Mouse (Mus musculus): Measurements from ENCODE around the gene Fgfr2.
A peak's percentile ranks its signal among the peaks of the same experiment; 100 is the strongest.

Fgfr2 gene

GRCm38 (mm10) chr7:132187456-132187855, 935.7 kb downstream of the Fgfr2 start:
- DNase-seq (ENCODE audit: low read depth, low spot score): no peak

- no peak for DNase-seq (ENCODE audit: low read depth, low spot score)
Observed at GRCm38 (mm10) chr7:132183892-132184404, 939.2 kb downstream of the Fgfr2 start.

- no peak for DNase-seq (ENCODE audit: low read depth, low spot score)
Observed at GRCm38 (mm10) chr7:132181586-132182198, 941.5 kb downstream of the Fgfr2 start.

DNA sequence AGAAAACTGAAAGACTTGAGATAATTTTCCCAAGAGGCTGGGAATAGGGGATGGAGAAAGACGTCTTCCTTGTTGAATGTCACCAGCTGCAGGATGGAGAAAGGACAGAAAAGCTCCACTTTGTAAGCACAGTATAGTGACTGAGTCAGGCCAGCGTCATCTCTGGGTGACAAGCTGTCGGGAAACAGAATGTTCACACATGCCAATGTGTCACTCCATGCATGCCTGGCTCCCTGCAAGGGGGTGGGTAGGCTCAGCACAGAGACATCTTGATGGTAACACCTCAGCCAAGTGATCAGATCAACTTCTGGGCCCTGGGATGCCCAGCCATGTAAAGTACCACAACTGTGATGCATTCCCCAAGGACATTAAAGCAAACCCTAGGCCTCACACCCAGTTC, 942.1 kb downstream of the Fgfr2 start:
- DNase-seq (ENCODE audit: low read depth, low spot score): no peak

DNA sequence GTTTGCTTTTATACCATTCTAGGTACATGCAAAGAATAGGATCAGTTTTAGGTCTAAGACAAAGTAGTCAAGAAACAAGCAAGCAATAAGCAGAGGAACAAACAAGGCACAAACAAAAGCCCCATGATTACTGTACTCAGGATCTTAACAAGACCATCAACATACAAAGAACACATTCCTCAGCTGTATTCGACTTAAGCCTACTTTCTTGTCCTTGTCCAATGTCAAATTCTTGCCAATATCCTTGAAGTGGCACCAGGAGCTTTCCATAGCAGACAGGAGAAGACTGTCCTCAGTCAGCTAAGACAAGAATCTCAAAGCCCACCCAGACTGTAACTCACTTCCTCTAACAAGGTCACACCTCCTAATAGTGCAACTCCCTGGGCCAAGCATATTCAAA, 944.1 kb downstream of the Fgfr2 start:
- DNase-seq (ENCODE audit: low read depth, low spot score): peak; percentile 64

GRCm38 (mm10) chr7:132174787-132175186, 948.4 kb downstream of the Fgfr2 start:
- DNase-seq (ENCODE audit: low read depth, low spot score): no peak

DNA sequence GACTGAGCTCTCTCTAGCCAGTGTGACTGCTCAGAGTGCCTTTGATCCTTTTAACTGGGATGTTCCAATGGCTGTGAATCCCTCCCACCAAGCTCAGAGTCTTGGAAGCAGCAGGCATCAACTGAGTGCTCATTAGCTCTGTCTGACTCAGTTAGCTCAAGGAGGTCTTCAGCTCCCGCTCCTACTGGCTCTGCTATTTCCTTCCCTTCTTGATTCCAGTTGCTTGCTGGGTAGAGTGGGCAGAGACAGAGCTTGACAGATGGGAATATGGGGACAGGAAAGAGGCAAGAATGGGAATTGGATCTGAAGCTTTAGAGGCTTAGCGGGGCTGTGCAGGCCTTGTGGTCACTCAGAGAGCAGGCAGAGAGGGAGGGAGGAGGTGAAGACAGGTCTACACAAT, 948.9 kb downstream of the Fgfr2 start:
- DNase-seq (ENCODE audit: low read depth, low spot score): no peak

GRCm38 (mm10) chr7:132172220-132172619, 950.9 kb downstream of the Fgfr2 start:
- no peak for DNase-seq (ENCODE audit: low read depth, low spot score)

DNA sequence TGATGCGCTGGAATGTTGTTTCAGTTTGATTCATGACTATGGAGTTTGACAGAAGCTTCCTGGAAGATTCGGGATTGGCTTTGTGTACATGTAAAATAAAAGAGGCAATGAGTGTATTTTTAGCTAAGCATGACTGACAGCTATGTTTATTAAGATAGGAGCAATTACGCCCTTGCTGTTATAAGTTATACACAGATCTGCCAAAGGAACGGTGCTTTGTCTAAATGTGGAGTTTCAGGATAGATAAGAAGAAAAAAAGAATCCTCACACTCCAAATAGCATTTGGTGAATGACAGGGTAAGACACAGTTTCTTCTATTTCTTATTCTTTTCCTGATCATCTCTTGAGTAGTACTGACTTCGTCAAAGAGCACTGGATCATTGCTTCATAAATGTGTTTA, 951.4 kb downstream of the Fgfr2 start:
- DNase-seq (ENCODE audit: low read depth, low spot score): no peak

- no peak for DNase-seq (ENCODE audit: low read depth, low spot score)
Observed at GRCm38 (mm10) chr7:132169419-132170169, 953.6 kb downstream of the Fgfr2 start.

GRCm38 (mm10) chr7:132167239-132167638, 955.9 kb downstream of the Fgfr2 start:
- no peak for DNase-seq (ENCODE audit: low read depth, low spot score)

- no peak for DNase-seq (ENCODE audit: low read depth, low spot score)
Observed at GRCm38 (mm10) chr7:132162254-132162653, 960.9 kb downstream of the Fgfr2 start.

DNA sequence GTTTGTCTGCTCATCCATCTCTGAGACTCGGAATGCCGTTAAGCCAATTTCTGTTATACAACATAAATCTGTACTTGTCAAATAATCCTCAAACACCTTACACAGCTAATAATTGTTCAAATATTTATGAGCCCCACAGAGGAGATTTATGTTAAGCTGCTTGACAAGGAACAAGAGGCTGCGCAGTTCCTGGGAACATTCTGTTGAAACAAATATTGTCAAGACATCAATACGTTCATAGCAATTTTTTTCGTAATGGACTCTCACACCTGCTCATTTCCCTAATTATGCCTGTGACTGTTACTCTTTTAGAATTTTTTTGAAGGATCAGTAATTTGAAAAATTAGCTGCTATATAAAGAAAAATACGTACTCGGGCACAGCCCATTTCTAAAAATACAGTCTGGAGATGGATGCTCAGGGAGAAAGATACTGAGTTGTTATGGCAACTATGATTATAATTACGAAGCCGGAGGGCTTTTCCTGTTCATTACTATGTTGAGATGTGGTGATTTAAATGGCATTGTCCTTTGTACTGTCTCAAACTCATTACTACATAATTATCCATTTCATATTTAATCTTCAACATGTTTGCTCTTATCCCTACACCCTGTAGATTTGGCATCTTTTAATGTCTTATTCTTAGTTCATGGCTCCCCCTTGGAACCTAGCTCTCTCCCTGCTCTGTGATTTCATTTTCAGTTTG, 964.7 kb downstream of the Fgfr2 start:
- DNase-seq (ENCODE audit: low read depth, low spot score): no peak

GRCm38 (mm10) chr7:132154368-132154961, 968.7 kb downstream of the Fgfr2 start, which contains the start of gene Cpxm2:
TSS of gene Cpxm2 (minus strand) at chr7:132154739.
- DNase-seq (ENCODE audit: low read depth, low spot score): no peak

DNA sequence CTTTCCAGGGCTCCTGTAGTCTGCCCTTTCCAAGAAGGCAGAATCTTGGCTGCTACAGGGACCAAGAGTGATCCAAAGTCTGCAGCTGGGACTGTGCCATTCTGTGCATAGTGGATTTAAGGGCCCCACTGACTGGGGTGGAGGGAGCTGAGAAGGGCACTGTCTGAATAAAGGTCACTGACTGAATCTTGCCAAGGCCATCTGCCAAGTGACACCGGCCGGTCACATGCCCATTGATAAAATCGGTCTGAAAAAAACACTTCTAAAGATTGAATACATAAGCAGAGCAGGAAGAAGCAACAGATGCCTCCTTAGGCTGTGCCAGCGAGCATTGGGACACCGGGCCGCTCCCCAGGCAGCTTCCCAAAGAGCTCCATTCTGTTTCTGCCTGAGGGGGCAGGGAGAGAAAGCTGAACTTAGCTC, 969.4 kb downstream of the Fgfr2 start:
- DNase-seq (ENCODE audit: low read depth, low spot score): no peak

DNA sequence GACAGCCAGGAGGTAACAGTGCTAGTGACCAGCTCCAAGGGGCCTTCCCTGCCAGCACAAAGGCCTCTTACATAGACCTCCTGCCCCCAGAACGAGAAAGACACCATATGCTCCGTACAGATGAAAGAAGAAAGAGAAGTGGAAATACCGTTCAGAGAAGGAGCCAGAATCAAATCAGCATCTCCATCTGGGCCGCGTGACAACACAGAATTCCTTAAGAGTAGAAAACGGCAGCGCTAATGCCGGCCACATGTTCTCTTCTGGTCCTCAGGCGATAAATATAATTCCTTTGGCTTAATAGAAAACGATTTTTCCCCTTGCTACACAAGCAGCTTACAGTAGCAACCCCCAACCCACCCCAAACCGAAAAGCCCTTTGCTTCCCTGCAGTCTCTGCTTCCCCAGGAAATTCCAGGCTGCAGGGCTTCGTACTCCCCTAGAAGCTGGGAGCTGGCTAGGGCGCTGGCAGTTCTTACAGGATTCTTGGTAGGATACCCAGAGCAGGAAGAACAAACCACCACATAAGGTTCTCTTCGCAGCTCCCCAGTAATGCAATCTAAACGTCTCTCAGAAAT, 977.8 kb downstream of the Fgfr2 start:
- DNase-seq (ENCODE audit: low read depth, low spot score): no peak

DNA sequence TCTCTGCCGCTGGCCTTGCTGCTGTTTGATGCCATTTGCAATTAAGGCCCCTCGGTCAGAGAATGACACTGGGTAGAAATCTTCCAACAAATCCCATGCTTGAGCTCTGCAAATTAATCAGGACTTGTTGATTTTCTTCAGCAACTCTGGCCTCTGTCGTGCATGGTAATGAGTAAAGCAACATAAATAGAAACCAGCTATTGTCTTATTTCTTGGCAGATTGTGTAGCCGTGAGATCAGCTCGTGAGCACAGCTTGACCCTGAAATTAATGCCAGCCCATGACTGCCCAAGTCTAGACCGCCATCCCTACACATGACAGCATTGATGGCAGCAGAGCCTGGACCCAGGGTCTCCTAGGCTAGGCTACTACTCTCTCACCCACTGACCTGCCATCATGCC, 994.5 kb downstream of the Fgfr2 start:
- no peak for DNase-seq (ENCODE audit: low read depth, low spot score)

GRCm38 (mm10) chr7:132124948-132125347, 998.2 kb downstream of the Fgfr2 start:
- DNase-seq (ENCODE audit: low read depth, low spot score): no peak

DNA sequence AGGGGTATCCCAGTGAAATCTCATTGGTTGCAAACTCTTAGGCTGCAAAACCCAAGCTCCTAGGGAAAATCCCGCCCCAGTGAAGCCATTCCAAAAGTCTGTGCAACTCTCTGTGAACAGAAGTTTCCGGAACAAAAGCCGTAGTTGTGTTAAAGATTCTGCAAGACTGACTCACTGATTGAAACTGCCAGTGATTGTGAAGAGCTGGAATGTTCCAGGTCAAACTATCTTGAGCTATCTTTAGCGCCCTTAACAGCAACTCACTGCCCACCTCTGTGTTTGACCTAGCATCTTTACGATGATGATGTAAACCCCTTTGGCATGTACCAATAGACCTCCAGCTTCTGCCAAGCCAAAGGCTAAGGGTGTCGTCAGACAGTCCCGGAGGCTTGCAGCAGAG, 999.9 kb downstream of the Fgfr2 start:
- no peak for DNase-seq (ENCODE audit: low read depth, low spot score)

DNA sequence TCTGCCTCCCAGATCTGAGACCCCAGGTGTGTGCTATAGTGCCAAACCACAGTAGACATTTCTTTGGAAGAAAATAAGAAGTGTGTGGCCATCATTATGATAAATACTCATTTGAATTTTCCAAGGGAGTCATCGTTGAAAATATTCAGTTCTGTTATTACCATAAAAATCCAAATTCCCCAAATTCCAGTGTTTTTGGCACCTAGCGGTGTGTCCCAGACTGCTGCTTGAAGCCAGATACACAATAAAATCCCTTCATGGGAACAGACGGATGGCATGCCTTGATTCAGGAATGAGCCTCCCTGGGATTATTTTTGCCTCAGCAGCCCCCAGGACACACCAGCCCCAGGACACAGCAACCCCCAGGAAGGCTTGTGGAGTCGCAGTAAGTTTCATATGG, 1003.3 kb downstream of the Fgfr2 start:
- DNase-seq (ENCODE audit: low read depth, low spot score): no peak

GRCm38 (mm10) chr7:132111770-132112169, 1011.4 kb downstream of the Fgfr2 start:
- no peak for DNase-seq (ENCODE audit: low read depth, low spot score)

GRCm38 (mm10) chr7:132110308-132110707, 1012.8 kb downstream of the Fgfr2 start:
- no peak for DNase-seq (ENCODE audit: low read depth, low spot score)

Measured in ES-CJ7 (cell line).